Mouse (Mus musculus) forebrain, embryonic 13.5 days (tissue): ENCODE measurements around the gene Slc10a7. TPM values are rescaled to one million over a fixed set of nuclear protein-coding genes. Genes with fewer than 3 reads are reported as not detected.

Experiments used
- ATAC-seq: fragments of 200-750 bp; cut with Nextera tagmentation; 2 replicates; pipeline ENCODE4 v1.8.0; 2017
- H3K27ac ChIP-seq: fragments of 300-500 bp; sonication (generic); 2 replicates; pipeline ENCODE4 v1.5.1; 2015; ENCODE audit warnings: inconsistent platforms, mild to moderate bottlenecking, moderate library complexity
- H3K27me3 ChIP-seq: fragments of 300-500 bp; sonication (generic); 2 replicates; pipeline ENCODE4 v1.6.1; 2015; ENCODE audit warnings: mild to moderate bottlenecking, inconsistent platforms
- H3K36me3 ChIP-seq: fragments of 300-500 bp; sonication (generic); 2 replicates; pipeline ENCODE4 v1.6.1; 2015; ENCODE audit warnings: mild to moderate bottlenecking, inconsistent platforms; ENCODE audit not compliant: poor library complexity, severe bottlenecking
- H3K4me1 ChIP-seq: fragments of 300-500 bp; sonication (generic); 2 replicates; pipeline ENCODE4 v1.6.1; 2015; ENCODE audit warnings: inconsistent platforms
- H3K4me2 ChIP-seq: fragments of 300-500 bp; sonication (generic); 2 replicates; pipeline ENCODE4 v1.6.1; 2015; ENCODE audit warnings: inconsistent platforms, mild to moderate bottlenecking, moderate library complexity
- H3K4me3 ChIP-seq: fragments of 300-500 bp; sonication (generic); 2 replicates; pipeline ENCODE4 v1.5.1; 2015; ENCODE audit warnings: mild to moderate bottlenecking, inconsistent platforms
- H3K9ac ChIP-seq: fragments of 300-500 bp; sonication (generic); 2 replicates; pipeline ENCODE4 v1.6.1; 2015; ENCODE audit warnings: mild to moderate bottlenecking, inconsistent platforms
- H3K9me3 ChIP-seq: fragments of 300-500 bp; sonication (generic); replicated peaks from 2 replicates; pipeline ENCODE4 v1.6.1; 2016; ENCODE audit warnings: inconsistent platforms
- WGBS: fragments of 180-500 bp; shearing (Covaris S2); methylation state at CpG from one replicate; pipeline ENCODE4 v1.1.7; 2015; 5-methylcytosine and 5-hydroxymethylcytosine counted together
- polyA plus RNA-seq: library from polyadenylated mRNA; unstranded; fragments of >200 nt; fragmentation: Nextera tagmentation; extraction: Ambion mirVana; gene quantifications from 2 replicates; pipeline ENCODE4 v1.2.1, GENCODE M21; 2015

Slc10a7 gene
- polyA plus RNA-seq, 1 experiment from 2014 or later, result 11.4 TPM

DNA sequence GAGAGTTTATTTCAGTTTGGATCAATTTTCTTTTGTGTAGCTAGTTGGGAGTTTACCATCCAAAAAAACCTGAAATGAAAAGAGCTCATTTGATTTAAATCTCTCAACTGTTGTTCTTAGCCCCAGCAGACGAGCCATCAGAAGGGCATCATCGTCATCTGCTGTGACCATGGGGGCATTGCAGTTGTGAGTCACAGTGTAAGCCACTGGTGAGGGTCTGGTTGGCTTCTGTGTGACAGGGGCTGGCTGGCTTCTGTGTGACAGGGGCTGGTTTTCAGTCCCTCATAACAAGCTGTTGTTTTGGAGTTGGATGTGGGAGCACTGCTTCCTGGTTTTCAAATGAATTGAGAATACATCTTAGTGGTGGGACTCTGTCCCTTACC, 41.6 kb downstream of the Slc10a7 start:
- Histone ChIP-seq H3K4me2 (no peak overlapping the region), H3K27me3 (no peaks in the 10 kb centered on the region), H3K36me3 (0 out of 2 replicates have a peak, but pooled peaks cover 5% of the 10 kb centered on the region), H3K9ac (no peak overlapping the region), H3K9me3 (no peaks in the 10 kb centered on the region), H3K27ac (no peak overlapping the region), H3K4me3 (no peak overlapping the region), H3K4me1 (peaks cover 18% of the 10 kb centered on the region)
- ATAC-seq, result no peak
- 44% methylated on average over 2 of the region's 2 CpGs for WGBS

DNA sequence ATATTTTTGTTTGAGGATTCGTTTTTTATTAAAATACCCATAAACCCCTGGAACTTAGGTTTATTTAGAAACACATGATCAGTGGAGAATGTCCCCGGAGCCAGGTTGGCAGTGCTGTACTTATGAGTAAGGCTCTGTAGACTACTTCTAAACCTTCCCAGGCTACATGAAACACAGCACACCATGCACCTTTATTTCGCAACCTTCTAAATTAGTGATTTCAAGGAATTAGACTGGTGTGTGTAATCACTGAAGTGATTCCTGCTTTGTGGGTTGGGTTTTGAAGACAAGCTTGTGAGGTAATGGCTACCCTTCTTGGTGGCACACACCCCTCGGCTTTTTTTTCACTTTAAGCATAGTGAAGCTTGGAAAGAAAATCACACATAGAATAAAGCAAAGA, 46.7 kb downstream of the Slc10a7 start:
- H3K4me3 ChIP-seq, result no peak overlapping the region
- 90% methylated on average over 4 of the region's 4 CpGs for WGBS
- no peak overlapping the region for H3K9ac ChIP-seq

DNA sequence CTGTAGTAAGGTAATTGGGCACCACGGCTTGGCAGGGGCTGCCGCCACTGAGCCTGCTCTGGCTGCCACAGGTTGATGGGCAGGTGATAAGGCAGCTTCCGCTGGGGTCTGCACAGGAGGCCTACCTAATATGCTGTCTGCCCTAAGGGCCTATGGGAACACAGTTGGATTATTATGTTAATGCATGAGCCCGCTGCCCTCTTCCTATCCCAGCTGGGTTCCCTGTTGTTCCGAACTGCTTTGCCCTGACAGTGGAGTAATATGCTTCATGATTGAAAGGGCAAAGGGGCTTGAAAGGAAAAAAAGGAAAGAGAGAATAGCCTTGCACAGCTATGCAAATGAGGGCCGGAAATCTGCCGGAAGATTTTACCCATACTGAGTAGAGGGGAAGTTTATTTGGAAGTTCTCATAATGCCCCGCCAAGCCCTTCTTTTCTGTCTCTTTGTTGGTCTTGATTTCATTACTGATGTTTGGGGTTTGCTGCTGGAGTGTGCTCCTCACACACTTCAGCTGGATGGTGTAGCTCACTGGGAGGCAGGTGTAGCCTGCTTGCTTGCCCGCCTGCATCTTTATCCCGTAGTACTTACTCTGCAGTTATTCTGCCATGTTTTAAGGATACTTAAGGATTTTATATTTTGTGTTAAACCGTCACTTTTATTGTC, 47.8 kb downstream of the Slc10a7 start:
- H3K9me3 ChIP-seq, result no peaks in the 10 kb centered on the region; the same call in 1 of the 2 replicates
- peak overlapping the region; percentile 35; the same call in 1 of the 2 replicates for H3K4me2 ChIP-seq
- peak overlapping the region; percentile 32; the same call in 1 of the 2 replicates for H3K27ac ChIP-seq
- no peaks in the 10 kb centered on the region for H3K27me3 ChIP-seq
- 0 out of 2 replicates have a peak, but pooled peaks cover 5% of the 10 kb centered on the region for H3K36me3 ChIP-seq
- 14% methylated on average over 11 of the region's 11 CpGs for WGBS
- H3K4me3 ChIP-seq, result no peak overlapping the region
- ATAC-seq, result peak; percentile 85
- H3K4me1 ChIP-seq, result peaks cover 27% of the 10 kb centered on the region
- H3K9ac ChIP-seq, result no peak overlapping the region

More for the DNA sequence above, 46.7 kb downstream of the Slc10a7 start:
- H3K9me3 ChIP-seq, result no peaks in the 10 kb centered on the region
- no peaks in the 10 kb centered on the region for H3K27me3 ChIP-seq
- no peak overlapping the region for H3K4me2 ChIP-seq
- H3K27ac ChIP-seq, result no peak overlapping the region
- peaks cover 28% of the 10 kb centered on the region for H3K4me1 ChIP-seq
- 0 out of 2 replicates have a peak, but pooled peaks cover 5% of the 10 kb centered on the region for H3K36me3 ChIP-seq
- ATAC-seq, result no peak

DNA sequence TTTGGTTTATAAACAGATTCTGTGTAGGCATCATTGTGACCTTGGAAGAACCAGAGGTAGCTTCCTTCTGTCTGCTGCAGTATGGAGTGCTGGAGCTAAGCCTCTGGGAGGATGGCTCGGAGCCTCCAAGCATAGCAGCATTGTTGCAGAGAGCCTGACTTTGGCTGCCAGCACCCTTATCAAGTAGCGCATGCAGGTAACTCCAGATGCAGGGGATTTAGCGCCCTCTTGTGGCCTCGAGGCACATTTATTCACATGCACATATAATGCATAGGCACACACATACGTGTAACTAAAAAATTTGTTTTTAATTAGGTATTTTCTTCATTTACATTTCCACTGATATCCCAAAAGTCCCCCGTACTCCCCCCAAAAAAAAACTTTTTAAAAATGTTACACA, 52.5 kb downstream of the Slc10a7 start:
- H3K4me1 ChIP-seq, result peaks cover 13% of the 10 kb centered on the region
- no peaks in the 10 kb centered on the region for H3K27me3 ChIP-seq
- H3K4me2 ChIP-seq, result no peak overlapping the region
- no peak for ATAC-seq
- H3K9me3 ChIP-seq, result no peaks in the 10 kb centered on the region; the same call in 1 of the 2 replicates
- WGBS, result 92% methylated on average over 6 of the region's 6 CpGs
- H3K27ac ChIP-seq, result no peak overlapping the region; the same call in 1 of the 2 replicates
- no peak overlapping the region for H3K9ac ChIP-seq
- no peak overlapping the region for H3K4me3 ChIP-seq
- H3K36me3 ChIP-seq, result no peaks in the 10 kb centered on the region

DNA sequence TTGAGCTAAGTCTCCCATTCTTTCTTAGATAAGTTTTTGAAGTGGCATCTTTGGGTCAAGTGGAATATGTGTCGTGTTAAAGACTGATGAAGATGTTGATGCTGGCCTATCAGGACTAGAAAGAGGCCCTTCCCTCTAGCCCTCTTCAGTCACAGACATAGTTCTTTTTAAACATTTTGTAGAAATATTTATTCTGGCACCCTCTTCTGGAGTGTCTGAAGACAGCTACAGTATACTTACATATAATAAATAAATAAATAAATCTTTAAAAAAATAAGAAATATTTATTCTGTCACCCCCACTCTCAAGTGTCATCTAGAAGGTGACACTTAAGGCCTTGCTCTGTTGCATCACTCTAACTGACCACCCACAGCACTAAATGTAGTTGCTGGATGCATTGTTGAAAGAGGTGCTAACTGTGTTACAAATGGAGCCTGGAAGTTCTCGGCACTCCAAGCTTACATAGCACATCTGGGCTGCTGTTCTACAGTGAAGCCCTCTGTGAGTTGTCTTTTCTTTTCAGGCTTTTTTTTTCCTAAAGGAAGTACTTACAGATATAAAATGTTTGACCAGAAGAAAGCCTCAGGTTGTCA, 54.4 kb downstream of the Slc10a7 start:
- Histone ChIP-seq H3K4me1 (no peaks in the 10 kb centered on the region), H3K27me3 (no peaks in the 10 kb centered on the region), H3K9ac (no peak overlapping the region), H3K27ac (no peak overlapping the region), H3K4me2 (no peak overlapping the region), H3K4me3 (no peak overlapping the region), H3K9me3 (no peaks in the 10 kb centered on the region; the same call in 1 of the 2 replicates), H3K36me3 (no peaks in the 10 kb centered on the region)
- no peak for ATAC-seq
- WGBS, result 84% methylated on average over 2 of the region's 2 CpGs

DNA sequence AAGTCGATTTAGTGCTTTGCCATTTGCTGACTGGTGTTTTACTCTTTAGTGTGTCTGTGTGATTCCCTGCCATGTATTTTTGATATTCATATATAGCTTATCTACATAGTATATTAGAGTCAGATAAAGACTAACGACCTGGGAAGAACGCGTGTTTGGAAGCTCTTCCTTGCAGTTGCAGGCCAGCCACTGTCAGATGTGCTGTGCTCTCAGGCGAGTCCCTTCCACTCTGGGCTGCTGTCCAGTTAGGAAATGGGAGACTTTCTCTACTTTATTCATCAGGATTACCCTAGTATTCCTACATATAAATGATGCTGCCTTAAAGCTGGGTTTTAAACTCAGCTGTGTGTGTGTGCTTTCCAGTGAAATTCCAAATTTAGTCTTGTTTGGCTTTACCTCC, 55.1 kb downstream of the Slc10a7 start:
- Histone ChIP-seq H3K4me2 (no peak overlapping the region), H3K27ac (no peak overlapping the region), H3K27me3 (no peaks in the 10 kb centered on the region), H3K4me1 (no peaks in the 10 kb centered on the region), H3K9ac (no peak overlapping the region), H3K9me3 (no peaks in the 10 kb centered on the region; the same call in 1 of the 2 replicates), H3K36me3 (no peaks in the 10 kb centered on the region), H3K4me3 (no peak overlapping the region)
- ATAC-seq, result no peak
- 86% methylated on average over 5 of the region's 5 CpGs for WGBS

DNA sequence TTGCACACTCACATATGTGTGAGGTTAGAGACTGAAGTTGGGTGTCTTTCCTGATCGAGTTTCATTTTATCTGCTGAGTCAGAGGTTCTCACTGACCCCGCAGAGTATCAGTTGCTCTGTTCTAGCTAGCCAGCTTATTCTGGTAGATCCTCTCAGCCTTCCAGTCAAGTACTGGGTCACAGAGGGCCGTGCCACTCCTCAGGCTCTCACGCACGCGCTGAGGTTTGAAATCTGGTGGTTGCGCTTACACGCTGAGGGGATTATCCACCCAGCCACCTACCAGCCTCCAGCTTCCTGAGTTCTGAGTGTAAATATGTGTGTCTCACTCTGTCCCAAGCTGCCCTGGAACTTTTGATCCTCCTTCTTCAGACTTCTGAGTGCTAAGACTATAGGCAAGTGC, 59.0 kb downstream of the Slc10a7 start:
- Histone ChIP-seq H3K4me1 (peaks cover 7% of the 10 kb centered on the region; the same call in 1 of the 2 replicates), H3K27me3 (no peaks in the 10 kb centered on the region), H3K4me2 (no peak overlapping the region), H3K9me3 (no peaks in the 10 kb centered on the region), H3K27ac (no peak overlapping the region), H3K9ac (no peak overlapping the region), H3K4me3 (no peak overlapping the region), H3K36me3 (no peaks in the 10 kb centered on the region)
- no peak for ATAC-seq
- 75% methylated on average over 8 of the region's 8 CpGs for WGBS

DNA sequence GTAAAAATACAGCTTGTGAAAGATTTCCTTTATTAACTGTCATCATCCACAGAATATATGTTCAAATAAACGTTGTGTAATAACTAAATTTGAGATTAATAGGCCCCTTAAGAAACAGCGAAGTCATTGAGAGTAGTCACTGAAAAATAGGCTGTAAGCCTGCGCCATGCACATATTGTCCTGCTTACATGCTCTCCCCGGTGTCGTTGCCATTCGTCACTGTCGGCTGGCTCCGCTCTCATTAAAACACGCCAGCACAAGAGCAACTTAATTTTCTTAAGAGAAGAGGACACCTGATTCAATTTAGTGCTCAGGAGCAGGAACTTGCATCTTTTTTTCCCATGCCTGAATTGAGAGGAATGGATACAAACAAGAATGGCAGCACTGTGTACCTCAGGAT, 62.4 kb downstream of the Slc10a7 start:
- 41% methylated on average over 9 of the region's 9 CpGs for WGBS
- Histone ChIP-seq H3K27me3 (no peaks in the 10 kb centered on the region), H3K4me3 (no peak overlapping the region), H3K9ac (no peak overlapping the region), H3K36me3 (no peaks in the 10 kb centered on the region), H3K4me2 (no peak overlapping the region), H3K4me1 (peaks cover 7% of the 10 kb centered on the region; the same call in 1 of the 2 replicates), H3K27ac (no peak overlapping the region), H3K9me3 (no peaks in the 10 kb centered on the region)
- ATAC-seq, result no peak

DNA sequence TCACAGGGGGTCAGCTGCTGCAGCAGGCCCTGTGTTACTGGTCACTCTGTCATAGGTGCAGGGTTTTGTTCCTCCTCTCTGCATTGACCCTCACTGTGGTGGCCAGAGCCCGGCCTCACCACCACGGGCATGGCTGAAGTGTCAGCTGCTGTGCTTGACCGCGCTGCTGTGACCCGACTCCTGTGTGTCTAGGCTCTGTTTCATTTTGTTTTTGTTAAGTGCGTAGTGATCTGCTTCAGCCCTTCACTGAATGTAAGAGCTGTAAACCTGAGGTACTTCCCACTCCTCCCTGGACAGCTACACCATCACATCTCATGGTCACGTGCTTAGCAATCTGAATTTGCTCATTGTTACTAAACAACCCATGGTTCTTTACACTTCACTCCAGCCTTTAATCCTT, 65.1 kb downstream of the Slc10a7 start:
- Histone ChIP-seq H3K27me3 (no peaks in the 10 kb centered on the region), H3K9ac (no peak overlapping the region), H3K27ac (no peak overlapping the region), H3K4me1 (peaks cover 22% of the 10 kb centered on the region), H3K36me3 (no peaks in the 10 kb centered on the region), H3K4me2 (no peak overlapping the region), H3K9me3 (no peaks in the 10 kb centered on the region), H3K4me3 (no peak overlapping the region)
- no peak for ATAC-seq
- 83% methylated on average over 7 of the region's 7 CpGs for WGBS

DNA sequence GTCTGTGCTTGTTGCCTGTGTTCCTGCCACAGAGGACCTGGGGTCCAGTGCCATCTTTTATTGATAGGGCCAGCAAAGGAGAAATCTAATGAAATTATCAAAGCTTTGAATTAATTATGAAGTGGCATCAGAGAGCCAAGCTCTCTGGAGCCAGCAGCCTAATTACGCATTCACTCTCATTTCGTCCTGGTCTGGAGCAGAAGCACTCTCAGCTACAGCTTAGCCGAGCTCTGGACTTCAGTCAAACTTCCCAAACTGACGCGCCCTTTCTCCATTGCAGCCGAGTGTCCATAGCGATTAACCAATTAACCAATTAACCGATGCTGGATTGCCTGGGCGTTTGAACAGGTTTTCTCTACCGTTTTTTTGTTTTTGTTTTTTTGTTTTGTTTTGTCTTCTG, 68.4 kb downstream of the Slc10a7 start:
- Histone ChIP-seq H3K4me3 (no peak overlapping the region), H3K36me3 (no peaks in the 10 kb centered on the region), H3K27me3 (no peaks in the 10 kb centered on the region), H3K9ac (no peak overlapping the region), H3K4me1 (peaks cover 18% of the 10 kb centered on the region), H3K4me2 (peak overlapping the region; percentile 24; the same call in 1 of the 2 replicates), H3K27ac (no peak overlapping the region), H3K9me3 (no peaks in the 10 kb centered on the region)
- ATAC-seq, result peak; percentile 55; the same call in 1 of the 2 replicates
- WGBS, result 10% methylated on average over 10 of the region's 10 CpGs

DNA sequence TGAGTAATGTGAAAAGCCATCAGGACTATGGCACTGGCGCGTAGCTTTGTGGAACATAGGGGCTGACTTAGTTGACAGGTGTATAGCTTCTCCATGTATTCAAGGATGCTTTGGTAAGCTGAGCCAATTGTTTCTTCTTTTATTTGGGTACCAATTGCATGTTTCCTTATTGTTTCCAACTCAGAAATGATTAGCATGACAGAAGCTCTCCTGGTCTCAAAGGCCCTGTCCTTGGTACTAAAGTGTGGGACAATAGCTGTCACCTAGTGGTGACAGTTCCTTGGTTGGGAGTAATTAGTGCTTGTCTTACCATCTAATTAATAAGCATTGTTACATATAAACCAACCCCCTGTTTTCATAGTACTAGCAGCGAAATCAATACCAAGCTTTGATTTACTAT, 68.9 kb downstream of the Slc10a7 start:
- peak overlapping the region; percentile 24; the same call in 1 of the 2 replicates for H3K4me2 ChIP-seq
- no peak for ATAC-seq
- H3K27me3 ChIP-seq, result no peaks in the 10 kb centered on the region
- H3K4me1 ChIP-seq, result peaks cover 18% of the 10 kb centered on the region
- no peak overlapping the region for H3K9ac ChIP-seq
- no peaks in the 10 kb centered on the region for H3K36me3 ChIP-seq
- 18% methylated on average over 3 of the region's 3 CpGs for WGBS
- H3K9me3 ChIP-seq, result no peaks in the 10 kb centered on the region
- no peak overlapping the region for H3K27ac ChIP-seq
- no peak overlapping the region for H3K4me3 ChIP-seq

DNA sequence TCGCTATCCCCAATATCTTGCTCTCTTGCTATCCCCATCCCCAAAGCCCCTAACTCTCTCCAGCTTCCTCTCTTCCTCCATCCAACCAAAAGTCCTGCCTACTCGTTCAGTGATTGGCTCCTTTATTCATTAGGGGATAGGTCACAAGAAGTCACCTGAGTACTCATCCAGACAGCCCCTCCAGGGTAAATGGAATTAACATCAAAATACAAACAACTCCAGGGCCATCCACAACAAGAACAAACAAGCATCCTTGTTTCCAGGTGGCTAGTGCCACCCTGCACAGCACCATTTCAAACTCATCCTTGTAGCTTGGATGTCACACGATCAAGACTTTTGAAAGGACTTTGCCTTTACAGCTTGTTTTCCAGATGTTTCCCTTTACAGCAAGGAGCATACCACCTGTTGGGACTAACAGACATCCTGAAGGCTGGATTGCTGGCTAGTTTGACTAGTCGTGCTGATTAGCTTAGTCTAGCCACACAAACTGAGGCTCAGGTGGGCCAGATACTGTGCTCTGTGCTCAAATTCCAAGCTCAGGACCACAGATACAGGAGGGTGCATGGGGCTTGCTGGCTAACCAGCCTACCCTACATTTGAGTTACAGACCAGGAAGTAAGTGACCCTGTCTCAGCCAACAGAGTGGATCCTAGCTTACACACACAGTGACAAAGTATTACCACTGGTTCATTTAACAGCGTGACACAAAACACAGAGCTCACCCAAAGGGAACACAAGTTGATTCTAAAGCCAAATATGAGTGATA, 75.0 kb downstream of the Slc10a7 start:
- ATAC-seq, result no peak
- H3K4me1 ChIP-seq, result peaks cover 14% of the 10 kb centered on the region
- no peak overlapping the region for H3K4me2 ChIP-seq
- H3K27ac ChIP-seq, result no peak overlapping the region
- H3K36me3 ChIP-seq, result no peaks in the 10 kb centered on the region
- no peak overlapping the region for H3K4me3 ChIP-seq
- H3K9me3 ChIP-seq, result no peaks in the 10 kb centered on the region
- H3K9ac ChIP-seq, result no peak overlapping the region
- WGBS, result 74% methylated on average over 5 of the region's 5 CpGs
- no peaks in the 10 kb centered on the region for H3K27me3 ChIP-seq
